Mouse (Mus musculus) common myeloid progenitor, adult 5-6 weeks (primary cell): ENCODE results near the gene Lbh. TPM values are rescaled to one million over a fixed set of nuclear protein-coding genes. Genes with fewer than 3 reads are reported as not detected.
A peak's percentile ranks its signal among the peaks of the same experiment; 100 is the strongest.

ENCODE experiments used
- ATAC-seq: replicated peaks from 2 replicates; pipeline ENCODE4 v1.8.0; 2016; ENCODE audit warnings: low read depth, mild to moderate bottlenecking, moderate TSS enrichment, inconsistent platforms; ENCODE audit not compliant: poor library complexity, severe bottlenecking
- total RNA-seq: library from RNA; stranded (forward); fragments of 200-1000, 187-1606 nt; gene quantifications from 2 replicates; pipeline ENCODE4 v1.2.3, GENCODE M21; 2017

Lbh gene
- total RNA-seq, 1 experiment from 2014 or later, result 18.0 TPM

DNA sequence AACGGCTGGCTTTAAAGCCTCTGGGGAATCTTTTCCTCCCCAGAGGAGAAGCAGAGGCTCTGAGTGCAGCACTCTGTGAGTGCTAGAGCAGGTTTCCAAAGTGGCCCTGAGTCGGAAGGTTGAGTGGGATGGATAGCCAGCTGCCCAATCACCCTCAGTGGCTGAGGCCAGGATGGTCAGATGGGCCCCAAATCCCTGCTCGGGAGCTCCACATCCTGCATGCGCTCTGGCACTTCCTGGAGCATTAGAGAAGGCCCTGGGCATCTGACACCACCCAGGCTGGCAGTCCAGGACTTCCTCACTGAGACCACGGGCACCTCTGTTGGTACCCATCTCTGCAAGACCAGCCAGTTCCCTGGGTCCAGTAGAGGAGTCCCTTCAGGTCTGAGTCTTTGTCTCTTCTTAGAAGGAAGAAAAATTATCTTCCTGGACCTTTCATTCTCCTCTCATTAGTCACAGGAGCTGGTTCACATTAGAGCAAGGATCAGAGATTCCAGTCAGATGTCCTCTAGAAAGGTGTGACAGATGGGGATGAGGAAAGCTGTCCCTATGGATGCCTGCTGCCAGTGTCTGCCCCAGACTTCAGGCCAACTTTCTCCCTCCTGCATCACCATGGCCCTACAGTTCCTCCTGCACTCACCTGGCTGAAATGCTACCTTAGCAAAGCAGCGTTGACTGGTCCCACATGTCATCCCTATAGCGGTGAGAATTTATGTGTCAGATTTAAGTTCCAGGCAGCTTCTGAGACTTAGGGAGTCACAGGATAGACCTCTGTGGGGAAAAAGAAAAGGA lies 8.8 kb upstream of the Lbh start:
- no peak for ATAC-seq

GRCm38 (mm10) chr17:72911283-72911682 lies 6.8 kb upstream of the Lbh start:
- no peak for ATAC-seq

DNA sequence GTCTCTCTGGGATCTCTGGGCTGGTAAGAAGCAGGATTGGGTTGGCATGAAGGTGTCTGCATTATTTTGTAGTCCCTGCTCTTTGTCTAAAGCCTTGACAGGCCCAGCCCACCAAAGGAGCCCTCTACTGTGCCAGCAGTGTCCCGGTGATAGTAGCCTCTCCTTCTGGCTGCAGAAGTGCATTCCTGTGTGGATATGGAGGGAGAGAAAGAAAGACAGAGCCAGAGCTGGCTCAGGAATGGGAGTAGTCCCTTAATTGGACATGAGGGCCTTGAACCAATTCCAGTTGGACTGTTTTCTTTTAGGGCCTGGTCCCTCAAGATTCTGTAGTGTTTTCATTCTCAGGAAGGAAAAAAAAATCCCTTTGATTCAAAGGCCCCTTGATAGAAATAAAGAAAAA lies 6.4 kb upstream of the Lbh start:
- no peak for ATAC-seq

DNA sequence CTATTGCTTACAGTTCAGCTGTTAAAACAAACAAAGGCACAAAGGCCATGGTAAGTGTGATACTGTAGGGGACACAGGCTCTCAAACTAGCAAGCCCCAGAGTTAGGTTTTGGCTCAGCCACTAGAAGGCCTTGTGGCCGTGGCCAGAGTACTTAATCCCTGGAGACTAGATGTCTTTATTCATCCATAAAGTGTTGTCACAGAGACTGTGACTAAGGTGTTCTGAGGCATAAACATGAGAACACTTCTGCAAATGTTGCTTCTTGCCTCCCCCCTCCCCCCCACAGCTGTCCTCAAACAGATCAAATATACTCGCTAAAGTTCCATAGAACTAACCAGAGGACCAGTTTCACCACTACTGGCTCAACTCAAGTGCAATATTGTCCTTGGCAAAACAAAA lies 4.0 kb upstream of the Lbh start:
- ATAC-seq, result no peak

GRCm38 (mm10) chr17:72917241-72918030 lies 669 bp upstream of the Lbh start:
- peak; percentile 39 for ATAC-seq

DNA sequence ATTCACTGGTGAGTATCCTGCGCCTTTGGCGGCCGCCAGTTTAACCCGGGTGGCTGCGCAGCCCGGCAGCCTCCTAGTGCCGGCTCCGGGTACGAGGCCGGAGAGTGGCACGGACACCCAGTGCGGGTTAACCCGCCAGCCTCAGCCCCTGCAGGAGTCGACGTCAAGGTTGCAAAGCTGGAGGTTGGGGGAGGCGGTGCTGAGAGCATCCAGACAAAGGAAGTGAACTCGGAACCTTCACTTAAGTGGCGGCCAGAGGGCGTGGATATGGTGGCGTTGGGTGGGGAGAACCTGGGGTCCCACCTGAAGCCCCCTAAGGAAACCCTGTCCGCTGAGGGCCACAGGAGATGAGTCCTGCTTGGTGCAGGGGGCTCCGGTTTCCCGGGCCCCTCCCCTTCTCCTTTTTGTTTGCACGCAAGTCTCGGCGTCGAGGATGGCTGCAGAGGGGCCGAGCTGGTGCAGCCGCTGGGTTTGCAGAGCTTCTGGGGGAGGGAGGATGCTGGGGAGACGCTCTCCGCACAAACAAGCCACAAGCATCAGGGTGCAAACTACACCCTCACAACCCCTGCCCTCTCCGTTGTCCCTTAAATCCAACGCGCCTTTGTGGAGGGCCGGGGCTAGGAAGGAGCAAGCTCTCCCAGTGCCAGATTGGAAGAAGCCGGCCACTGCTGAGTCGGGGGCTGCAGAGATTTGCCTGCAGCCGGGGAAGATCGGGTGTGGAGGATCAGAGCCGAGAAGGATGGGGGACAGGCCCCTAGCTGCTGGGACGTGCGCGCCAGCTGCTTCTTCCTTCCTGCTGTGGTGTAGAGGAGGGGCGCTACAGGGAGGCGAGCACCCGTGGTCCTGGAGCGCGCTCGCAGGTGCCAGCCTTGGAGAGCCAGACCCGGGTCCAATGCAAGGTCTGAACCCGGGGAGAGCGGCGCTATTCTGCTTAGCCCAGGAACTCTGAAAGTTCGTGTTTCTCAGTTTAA lies 751 bp downstream of the Lbh start:
- ATAC-seq, result peak; percentile 43

DNA sequence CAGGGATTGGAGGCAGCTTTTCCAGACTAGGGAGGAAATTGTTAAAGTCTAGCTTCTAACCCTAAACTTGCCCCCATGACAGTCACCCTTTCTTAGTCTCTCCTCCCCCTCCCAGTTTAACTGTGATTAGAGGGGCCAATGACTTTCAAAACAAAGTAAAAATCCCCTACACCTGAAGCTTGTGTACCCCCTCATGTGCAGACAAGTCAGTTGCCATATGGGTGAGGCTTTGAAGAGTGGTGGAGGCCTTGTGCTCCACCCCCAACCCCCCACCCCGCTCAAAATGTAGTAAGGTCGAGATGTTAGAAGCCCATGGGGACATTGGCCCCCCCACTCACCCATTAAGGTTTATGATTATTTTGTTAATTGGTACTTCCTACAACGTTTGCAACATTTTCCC lies 1.5 kb downstream of the Lbh start:
- ATAC-seq, result no peak

DNA sequence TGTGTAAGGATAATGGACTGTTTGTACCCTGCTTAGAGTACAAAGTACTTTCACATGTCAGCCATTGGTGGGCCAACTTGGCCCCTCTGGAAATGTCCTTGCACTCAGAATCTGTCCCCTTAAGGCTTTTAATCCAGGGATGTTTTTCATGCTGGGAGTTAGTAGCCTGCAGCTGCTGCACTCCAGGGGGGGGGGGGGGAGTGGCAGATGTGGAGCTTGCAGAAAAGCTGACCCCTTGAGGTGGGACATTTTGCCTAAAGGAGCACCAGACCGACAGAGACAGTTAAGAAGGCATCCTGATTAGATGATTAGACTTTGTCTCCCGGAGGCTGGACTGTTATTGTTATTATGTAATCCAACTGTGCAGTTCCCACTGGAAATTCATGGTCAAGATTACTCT lies 2.3 kb downstream of the Lbh start:
- no peak for ATAC-seq

DNA sequence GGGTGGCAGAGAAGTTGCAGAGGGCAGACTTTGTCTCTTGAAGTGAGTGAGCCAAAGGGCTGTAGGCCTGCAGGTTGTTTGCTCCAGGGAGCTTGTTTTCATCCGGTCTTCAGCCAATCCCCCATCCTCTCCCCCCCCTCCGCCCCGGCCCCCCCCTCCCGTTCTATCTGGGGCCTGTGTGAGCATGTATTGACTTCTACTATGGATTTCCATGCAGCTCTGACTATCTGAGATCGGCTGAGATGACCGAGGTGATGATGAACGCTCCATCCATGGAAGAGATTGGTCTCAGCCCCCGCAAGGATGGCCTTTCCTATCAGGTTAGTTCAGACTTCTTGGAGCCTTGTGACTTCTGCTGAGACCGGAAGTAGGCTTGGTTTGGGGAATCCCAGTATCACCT lies 2.9 kb downstream of the Lbh start:
- no peak for ATAC-seq

DNA sequence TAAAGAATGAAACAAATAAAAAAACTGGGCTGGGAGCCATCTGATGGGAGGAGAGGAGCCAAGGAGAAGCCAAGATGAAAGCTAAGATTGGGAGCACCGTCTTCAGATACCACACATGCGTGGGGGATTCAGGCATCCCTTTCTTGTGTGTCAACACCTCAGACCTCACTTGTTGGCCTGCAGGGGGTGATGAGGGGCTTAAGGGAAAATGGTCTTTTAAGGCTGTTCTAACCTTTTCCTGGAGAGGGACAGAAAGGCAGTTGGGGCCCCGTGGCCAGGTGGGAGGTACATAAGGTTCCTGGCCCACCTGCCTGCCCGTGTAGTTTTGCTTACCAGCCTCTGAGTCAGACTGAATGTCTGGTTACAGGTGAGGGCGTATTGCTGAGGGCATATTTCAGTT lies 4.1 kb downstream of the Lbh start:
- ATAC-seq, result no peak

DNA sequence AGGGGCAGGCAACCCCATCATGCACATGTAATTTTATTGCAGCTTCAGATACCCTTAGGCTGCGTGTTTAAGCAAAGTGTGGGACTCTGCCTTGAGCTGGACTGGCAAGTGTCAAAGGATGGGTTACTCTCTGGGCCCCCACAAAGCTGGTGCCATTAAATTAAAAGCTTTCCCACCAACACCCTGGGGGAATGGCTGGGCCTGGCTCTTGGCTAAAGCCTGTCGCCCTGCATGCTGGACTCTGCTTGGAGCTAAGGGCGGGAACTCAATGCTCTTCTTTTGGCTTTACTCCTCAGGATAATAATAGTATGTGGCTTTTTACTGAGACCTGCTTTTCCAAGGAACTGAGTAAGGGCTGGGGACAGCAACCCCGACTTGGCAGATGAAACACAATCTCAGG lies 5.2 kb downstream of the Lbh start:
- no peak for ATAC-seq

DNA sequence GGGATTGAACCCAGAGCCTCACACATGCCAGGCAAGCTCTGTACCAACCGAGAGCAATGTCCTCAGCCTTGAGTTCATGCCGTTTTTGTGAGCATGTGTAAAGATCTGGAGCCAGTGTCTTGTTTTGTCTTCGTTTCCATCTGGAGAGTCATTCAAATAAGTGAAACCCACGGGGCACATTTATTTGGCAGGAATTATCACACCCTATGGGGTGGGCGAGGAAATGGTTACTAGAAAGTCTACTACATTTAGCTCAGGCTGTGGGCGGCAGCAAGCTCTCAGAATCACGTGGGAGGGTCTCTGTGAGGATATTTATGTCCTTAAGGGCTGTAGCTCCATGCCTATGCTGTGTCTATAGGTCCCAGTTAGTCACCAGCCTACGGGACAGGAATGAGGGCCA lies 6.2 kb downstream of the Lbh start:
- ATAC-seq, result no peak

DNA sequence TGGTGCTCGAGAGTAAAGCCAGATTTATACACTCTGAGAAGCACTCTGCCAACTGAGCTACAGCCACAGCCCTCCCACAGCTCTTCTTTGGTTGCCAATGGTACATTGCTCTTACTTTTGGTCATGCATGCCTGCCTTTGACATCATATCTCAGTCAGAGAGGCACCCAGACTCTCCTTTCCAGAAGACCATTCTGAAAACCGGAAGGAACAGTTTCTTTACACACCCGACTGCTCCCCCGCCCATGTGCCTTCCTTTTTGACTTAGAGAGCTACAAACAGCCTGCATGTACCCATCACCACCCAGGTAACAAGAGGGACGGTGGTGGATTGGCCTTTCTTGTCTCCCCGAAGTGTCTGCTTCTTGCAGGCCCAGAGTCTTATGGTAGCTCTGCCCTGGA lies 7.0 kb downstream of the Lbh start:
- no peak for ATAC-seq

GRCm38 (mm10) chr17:72925804-72926617 lies 7.9 kb downstream of the Lbh start:
- ATAC-seq, result no peak

- ATAC-seq, result peak; percentile 53
Observed at GRCm38 (mm10) chr17:72926994-72927393, 8.9 kb downstream of the Lbh start.

GRCm38 (mm10) chr17:72933116-72933515 lies 15.0 kb downstream of the Lbh start:
- no peak for ATAC-seq

- peak; percentile 70 for ATAC-seq
Observed at GRCm38 (mm10) chr17:72934146-72934545, 16.0 kb downstream of the Lbh start.

DNA sequence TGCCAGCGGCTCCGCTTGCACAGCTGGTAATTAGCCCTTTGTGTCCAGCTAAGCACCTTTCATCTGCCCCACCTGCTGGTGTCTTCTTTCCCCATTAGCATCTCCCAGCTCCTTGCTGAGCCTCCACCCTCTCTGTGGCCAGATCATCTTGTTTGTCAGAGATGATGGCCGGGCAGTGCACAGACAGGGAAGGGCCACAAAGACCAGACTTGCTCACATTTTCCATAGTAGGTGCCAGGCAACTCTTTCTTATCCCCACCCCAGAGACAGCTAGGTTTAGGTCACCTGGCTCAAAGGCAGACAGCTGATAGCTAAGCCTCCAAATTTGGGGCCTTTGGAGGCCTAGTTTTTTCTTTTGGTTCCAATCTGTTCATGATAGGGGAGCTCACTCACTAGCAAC lies 16.5 kb downstream of the Lbh start:
- peak; percentile 31; the same call in 1 of the 2 replicates for ATAC-seq

DNA sequence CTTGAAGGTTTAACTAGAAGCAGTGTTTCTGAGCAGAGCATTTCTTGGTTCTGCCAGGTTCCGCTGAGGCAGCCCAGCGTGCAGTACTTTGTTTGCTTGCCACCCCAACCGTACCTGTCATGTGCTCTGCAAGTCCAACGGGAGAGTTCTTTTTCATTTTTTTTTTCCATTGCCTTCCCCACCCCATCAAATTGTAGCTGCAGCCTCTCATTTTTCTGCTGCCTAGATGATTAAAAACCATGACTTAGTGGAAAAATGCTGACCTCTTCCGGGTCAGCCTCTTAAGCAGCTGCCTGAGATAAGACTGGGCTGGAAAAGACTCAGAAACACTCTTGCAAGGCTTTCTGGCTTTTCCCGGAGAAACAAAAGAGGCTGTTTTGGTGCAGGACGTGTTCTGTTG lies 17.8 kb downstream of the Lbh start:
- peak; percentile 71 for ATAC-seq

DNA sequence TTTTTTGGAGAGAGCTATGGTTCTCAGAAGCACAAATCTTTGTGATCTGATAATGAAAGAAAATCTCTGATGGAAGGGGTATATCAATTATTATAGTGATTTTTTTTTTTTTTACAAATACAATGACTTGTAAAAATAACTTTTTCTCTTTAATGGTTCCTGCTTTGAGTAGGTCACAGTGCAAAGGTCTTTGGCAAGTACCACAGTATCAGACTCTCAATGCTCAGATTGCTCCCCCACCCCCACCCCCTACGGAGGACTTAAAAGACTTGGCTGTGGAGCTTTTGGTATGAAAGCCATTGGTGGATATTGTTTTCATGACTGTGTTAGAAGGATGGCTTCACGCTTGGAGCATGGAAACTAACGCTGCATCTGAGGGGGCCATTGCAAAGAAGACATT lies 18.2 kb downstream of the Lbh start:
- ATAC-seq, result no peak
